Comparison of ENCODE assay signal across 27 mouse cellular contexts in the genomic region with DNA sequence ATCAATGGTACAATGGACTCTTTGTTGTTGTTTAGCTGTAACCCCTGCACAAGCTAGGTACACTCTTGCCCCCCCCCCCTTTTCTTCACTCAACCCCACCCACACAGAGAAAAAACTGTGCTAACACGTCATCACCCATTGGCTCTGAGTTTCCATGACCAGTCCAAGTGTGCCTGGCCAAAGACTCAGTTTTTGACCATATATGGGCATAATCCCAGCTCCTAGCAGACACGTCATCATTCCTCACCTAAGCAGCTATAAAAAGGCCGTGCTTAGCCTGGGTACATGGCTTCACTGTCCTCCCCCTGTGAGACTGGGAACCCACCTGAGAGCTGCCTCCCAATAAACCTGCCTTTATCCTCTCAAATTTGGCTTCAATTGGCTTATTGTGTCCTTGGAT. TPM values are rescaled to one million over a fixed set of nuclear protein-coding genes. Genes with fewer than 3 reads are reported as not detected.
DNase-seq lines count a peak whose midpoint lies in the region; ATAC-seq and TF ChIP-seq lines count a peak whose summit lies in the region.
"Had no signal": no experiment of that assay in that cellular context is flagged by ENCODE, and none has a peak within 500 bp of the region (broad histone marks: within the 10 kb centered on the region; RNA-seq: fewer than 3 reads in every experiment).

No protein-coding gene starts in this region.

- no peak overlapping the region for H3K4me3 ChIP-seq in stomach, embryonic 15.5 days (replicated peaks)
- no peak overlapping the region for H3K4me3 ChIP-seq in stomach, postnatal 0 days (ENCODE audit: low read depth, low read length)
- H3K4me3 ChIP-seq in embryonic fibroblast, embryonic 13.5 days (ENCODE audit: insufficient read depth, low read length): no peak overlapping the region
- H3K4me3 ChIP-seq: embryonic facial prominence, embryonic 10.5 days; embryonic facial prominence, embryonic 13.5 days; forebrain, embryonic 10.5 days; forebrain, embryonic 13.5 days; heart, embryonic 13.5 days; hindbrain, embryonic 12.5 days; hindbrain, embryonic 15.5 days had no signal

- no peak overlapping the region for H3K9ac ChIP-seq in stomach, embryonic 15.5 days
- no peak overlapping the region for H3K9ac ChIP-seq in stomach, postnatal 0 days (ENCODE audit: low read length)
- H3K9ac ChIP-seq: embryonic facial prominence, embryonic 13.5 days; forebrain, embryonic 13.5 days; heart, embryonic 13.5 days; hindbrain, embryonic 12.5 days; hindbrain, embryonic 15.5 days had no signal

- H3K27me3 ChIP-seq in stomach, embryonic 15.5 days (replicated peaks): no peaks in the 10 kb centered on the region
- no peaks in the 10 kb centered on the region for H3K27me3 ChIP-seq in stomach, postnatal 0 days (ENCODE audit: control insufficient read depth, insufficient read depth, low read length)
- H3K27me3 ChIP-seq: embryonic facial prominence, embryonic 13.5 days; forebrain, embryonic 13.5 days; heart, embryonic 13.5 days; hindbrain, embryonic 12.5 days; hindbrain, embryonic 15.5 days had no signal

- H3K27ac ChIP-seq in stomach, embryonic 15.5 days: no peak overlapping the region
- H3K27ac ChIP-seq in stomach, postnatal 0 days (replicated peaks): no peak overlapping the region
- H3K27ac ChIP-seq in embryonic fibroblast, embryonic 13.5 days (ENCODE audit: insufficient read depth, low read length): no peak overlapping the region
- H3K27ac ChIP-seq: embryonic facial prominence, embryonic 10.5 days; embryonic facial prominence, embryonic 13.5 days; forebrain, embryonic 10.5 days; forebrain, embryonic 13.5 days; heart, embryonic 13.5 days; hindbrain, embryonic 12.5 days; hindbrain, embryonic 15.5 days had no signal

- no peaks in the 10 kb centered on the region for H3K36me3 ChIP-seq in stomach, embryonic 15.5 days
- no peaks in the 10 kb centered on the region for H3K36me3 ChIP-seq in stomach, postnatal 0 days (ENCODE audit: control insufficient read depth, insufficient read depth, low read length)
- H3K36me3 ChIP-seq: embryonic facial prominence, embryonic 10.5 days; embryonic facial prominence, embryonic 13.5 days; forebrain, embryonic 10.5 days; G1E; heart, embryonic 13.5 days; hindbrain, embryonic 12.5 days; hindbrain, embryonic 15.5 days had no signal

- DNase-seq in stomach, postnatal 0 days (ENCODE audit: low spot score): no peak
- DNase-seq in NIH3T3 (ENCODE audit: low read depth): peak; percentile 51
- no peak for DNase-seq in adrenal gland, adult 18-20 months (ENCODE audit: low spot score in 2 of 2)
- no peak for DNase-seq in cerebellum, postnatal 4 days (ENCODE audit: low spot score in 2 of 2)
- DNase-seq: adrenal gland, adult 2 months; adrenal gland, postnatal 25 days; cerebellum, adult 2 months; cerebellum, adult 9-11 months; cerebellum, postnatal 25 days; embryo, embryonic 11 days; gastrocnemius, postnatal 10 days; gastrocnemius, postnatal 36 days; heart, postnatal 14 days; kidney, adult 2 months had no signal

- no peaks in the 10 kb centered on the region for H3K9me3 ChIP-seq in stomach, embryonic 15.5 days
- H3K9me3 ChIP-seq in stomach, postnatal 0 days (ENCODE audit: control insufficient read depth, low read length): no peaks in the 10 kb centered on the region
- H3K9me3 ChIP-seq: embryonic facial prominence, embryonic 10.5 days; embryonic facial prominence, embryonic 13.5 days; forebrain, embryonic 10.5 days; forebrain, embryonic 13.5 days; G1E; heart, embryonic 13.5 days; hindbrain, embryonic 12.5 days; hindbrain, embryonic 15.5 days had no signal

- no peaks in the 10 kb centered on the region for H3K4me1 ChIP-seq in stomach, embryonic 15.5 days
- H3K4me1 ChIP-seq in stomach, postnatal 0 days (replicated peaks; ENCODE audit: control insufficient read depth, insufficient read depth): no peaks in the 10 kb centered on the region
- H3K4me1 ChIP-seq in embryonic fibroblast, embryonic 13.5 days (ENCODE audit: control insufficient read depth, insufficient read depth, low read length): peaks cover 2% of the 10 kb centered on the region; the same call in 1 of the 2 replicates
- H3K4me1 ChIP-seq: embryonic facial prominence, embryonic 10.5 days; embryonic facial prominence, embryonic 13.5 days; forebrain, embryonic 10.5 days; forebrain, embryonic 13.5 days; heart, embryonic 13.5 days; hindbrain, embryonic 12.5 days; hindbrain, embryonic 15.5 days had no signal

- ATAC-seq in stomach, embryonic 15.5 days (ENCODE audit: insufficient read depth, low FRiP score, low read depth): peak; percentile 27; the same call in 1 of the 2 replicates
- no peak for ATAC-seq in stomach, postnatal 0 days (ENCODE audit: low FRiP score, low TSS enrichment)
- ATAC-seq: activated CD4-positive, CD25-positive, alpha-beta regulatory T cell, adult 4 months; forebrain, embryonic 13.5 days; forebrain, embryonic 16.5 days; intestine, postnatal 0 days had no signal

- no peak overlapping the region for H3K4me2 ChIP-seq in stomach, embryonic 15.5 days
- H3K4me2 ChIP-seq in stomach, postnatal 0 days (replicated peaks; ENCODE audit: low read depth): no peak overlapping the region
- H3K4me2 ChIP-seq: embryonic facial prominence, embryonic 13.5 days; forebrain, embryonic 13.5 days; heart, embryonic 13.5 days; hindbrain, embryonic 12.5 days; hindbrain, embryonic 15.5 days had no signal

- no peak for TF ChIP-seq EP300 in stomach, postnatal 0 days (optimal IDR thresholded peaks at IDR 0.05)

- TF ChIP-seq POLR2A in embryonic fibroblast, embryonic 13.5 days (IDR thresholded peaks at IDR 0.05; ENCODE audit: low read depth, low read length): 0 out of 2 replicates have a peak, but pooled peaks have one; percentile 23

- TF ChIP-seq CTCF in stomach, postnatal 0 days (IDR thresholded peaks at IDR 0.05; ENCODE audit: low read depth): no peak
- TF ChIP-seq CTCF in embryonic fibroblast, embryonic 13.5 days (IDR thresholded peaks at IDR 0.05; ENCODE audit: borderline replicate concordance, insufficient read depth, low read length): no peak

- 56% methylated on average over 3 of the region's 3 CpGs for WGBS in stomach, embryonic 15.5 days
- WGBS in stomach, postnatal 0 days: 49% methylated on average over 3 of the region's 3 CpGs

RNA-seq across cellular contexts. Expression of gene Clasp2, which starts 15.1 kb away (rescaled TPM):
- polyA plus RNA-seq in stomach, embryonic 15.5 days (2015; fragmentation: Nextera tagmentation; extraction: Ambion mirVana): 24.9 and 25.9 TPM in 2 replicates
- polyA plus RNA-seq in stomach, postnatal 0 days (2015; fragmentation: Nextera tagmentation; extraction: Ambion mirVana): 8.4 and 8.6 TPM in 2 replicates
- 37.5 and 43.7 TPM in 2 replicates for polyA plus RNA-seq in embryonic fibroblast, embryonic 13.5 days (2011; ENCODE audit: insufficient read length, low read depth, missing spikeins)
- total RNA-seq in adrenal gland, adult 18-20 months (2021): 100 to 1,000 TPM; 147 to 243 TPM

RNA-seq across cellular contexts. Expression of gene Pdcd6ip, which starts 18.1 kb away (rescaled TPM):
- polyA plus RNA-seq in stomach, embryonic 15.5 days (2015; fragmentation: Nextera tagmentation; extraction: Ambion mirVana): 86.1 and 89.8 TPM in 2 replicates
- 69.4 and 70.8 TPM in 2 replicates for polyA plus RNA-seq in stomach, postnatal 0 days (2015; fragmentation: Nextera tagmentation; extraction: Ambion mirVana)
- 169 and 193 TPM in 2 replicates for polyA plus RNA-seq in embryonic fibroblast, embryonic 13.5 days (2011; ENCODE audit: insufficient read length, low read depth, missing spikeins)
- total RNA-seq in adrenal gland, adult 18-20 months (2021): 100 to 1,000 TPM; 168 to 194 TPM
